In the genomic region with DNA sequence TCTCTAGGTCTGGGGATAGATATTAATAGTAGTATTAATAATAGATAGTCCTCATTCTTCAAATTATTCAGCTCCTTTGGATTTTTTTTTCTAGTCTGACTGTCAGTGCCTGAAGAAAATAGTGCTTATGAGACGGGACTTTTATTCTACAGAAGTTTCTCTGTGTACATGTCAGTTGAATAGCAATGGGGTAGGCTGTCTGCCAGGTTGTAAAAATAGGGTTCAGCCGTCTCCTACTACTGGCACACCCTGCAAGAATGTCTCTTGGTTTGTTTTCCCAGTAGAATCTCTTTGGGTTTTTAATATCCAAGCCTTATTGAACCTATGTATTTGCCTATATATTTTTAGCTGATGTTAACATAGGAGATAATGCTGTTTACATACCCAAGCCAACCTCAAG, we compare ENCODE assay signal across 11 mouse cellular contexts.
DNase-seq lines count a peak whose midpoint lies in the region.
"Had no signal": no experiment of that assay in that cellular context is flagged by ENCODE, and none has a peak within 500 bp of the region (broad histone marks: within the 10 kb centered on the region; RNA-seq: fewer than 3 reads in every experiment).

No protein-coding gene starts in this region.

- peak; percentile 16 for DNase-seq in gastrocnemius, postnatal 10 days
- no peak for DNase-seq in gastrocnemius, postnatal 25 days
- DNase-seq in left cerebral cortex, postnatal 25 days (ENCODE audit: low spot score in 2 of 2), result peak; percentile 35 to 74
- no peak for DNase-seq in left cerebral cortex, postnatal 4 days
- DNase-seq in brain, adult 2 months (ENCODE audit: low read depth, low spot score), result peak; percentile 72
- DNase-seq in heart, postnatal 10 days, result peak; percentile 67
- no peak for DNase-seq in embryo, embryonic 11 days
- DNase-seq in thymus, postnatal 25 days, result no peak
- DNase-seq: adrenal gland, postnatal 14 days; cerebellum, postnatal 14 days; retina, postnatal 1 day had no signal

- intact Hi-C loops in left cerebral cortex, postnatal 25 days (cut with DNase I), result loop anchor here (5.0 kb wide), 1 partner anchor 79 kb away; the partner anchor contains the start of gene Neo1
- intact Hi-C loops in left cerebral cortex, postnatal 4 days (cut with DNase I), result no loop called here
- intact Hi-C loops in heart, postnatal 10 days (cut with DNase I), result no loop called here

Comparison
In these comparisons a context has a peak if more than half of its experiments do, and no peak if none do; other contexts are left out.
1. DNase-seq: peak in gastrocnemius, postnatal 10 days (single experiment), left cerebral cortex, postnatal 25 days (2 of 2), brain, adult 2 months (single experiment) and heart, postnatal 10 days (2 of 2); none in gastrocnemius, postnatal 25 days (single experiment), left cerebral cortex, postnatal 4 days (single experiment), embryo, embryonic 11 days (single experiment) and thymus, postnatal 25 days (single experiment).